Mouse (Mus musculus) myocyte (in vitro differentiated cells): ENCODE measurements around the gene Stat3.

Experiments used
- CEBPB ChIP-seq: IDR thresholded peaks from 2 replicates; pipeline ENCODE4 v1.6.1; 2011; ENCODE audit warnings: mild to moderate bottlenecking, moderate library complexity; ENCODE audit not compliant: poor library complexity, insufficient read depth, severe bottlenecking
- MYOD1 ChIP-seq, 3 experiments: IDR thresholded peaks; one replicate each; pipeline ENCODE4 v1.6.1; 2011; ENCODE audit warnings: control low read depth in 2 of 3, low read depth in 2 of 3, mild to moderate bottlenecking in 2 of 3, moderate library complexity in 1 of 3; ENCODE audit not compliant: insufficient read length in 2 of 3, control insufficient read depth in 1 of 3
- POLR2A ChIP-seq: IDR thresholded peaks from one replicate; pipeline ENCODE4 v1.6.1; 2011; ENCODE audit warnings: low read depth, mild to moderate bottlenecking, control low read depth, moderate library complexity; ENCODE audit not compliant: insufficient read length

GRCm38 (mm10) chr11:100857960-100858359, 81.4 kb downstream of the Stat3 start:
- no peak for TF ChIP-seq MYOD1 (IDR thresholded peaks at IDR 0.05; ENCODE audit: control insufficient read depth in 1 of 3, insufficient read length in 2 of 3, low read depth in 2 of 3)
- no peak for TF ChIP-seq CEBPB
- TF ChIP-seq POLR2A: no peak
